Mouse (Mus musculus): ENCODE data around the gene Pigp. TPM values are rescaled to one million over a fixed set of nuclear protein-coding genes. Genes with fewer than 3 reads are reported as not detected.
"Not testable (repeated sequence)": the region's sequence is repeated elsewhere in the genome, so short reads cannot be mapped to it uniquely, and the experiment has no call there.

Gene Pigp
- total RNA-seq, 2 experiments from 2014 or later, result 26.4 to 38.2 TPM

DNA sequence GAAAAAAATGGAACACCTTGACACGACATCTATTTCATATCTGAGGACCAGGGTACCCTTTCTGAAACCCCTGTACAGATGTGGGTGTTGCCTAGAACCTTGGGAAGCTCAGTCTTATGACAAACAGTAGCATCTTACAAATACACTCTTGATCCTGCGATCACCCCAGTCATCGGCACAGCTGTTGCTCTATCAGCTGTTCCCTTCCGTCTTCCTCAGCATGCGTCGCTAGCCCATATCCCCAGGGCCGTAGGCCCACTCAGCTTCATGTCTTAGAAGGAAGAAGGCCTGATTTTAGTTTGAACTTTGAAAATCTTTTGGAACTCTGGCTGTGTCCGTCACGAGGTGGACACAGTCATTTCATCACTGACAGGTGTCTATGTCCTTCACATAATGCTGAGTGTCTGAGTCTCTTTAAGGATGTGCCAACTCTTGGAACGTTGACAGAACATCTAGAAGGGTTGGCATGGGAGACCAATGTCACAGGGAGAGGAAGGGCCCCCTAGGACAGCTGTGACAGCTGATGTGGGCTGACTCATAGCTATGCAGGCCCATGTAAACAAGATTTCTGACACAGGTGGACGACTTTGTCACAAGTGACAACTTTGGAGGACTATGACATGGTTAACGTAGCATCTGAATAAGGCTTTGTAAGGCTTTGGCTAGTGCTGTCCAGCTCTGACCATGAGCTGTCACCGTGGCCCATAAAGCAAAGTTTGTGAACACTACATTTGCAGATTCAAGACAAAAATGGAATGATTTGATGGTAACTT, 10.9 kb downstream of the Pigp start:
- ATAC-seq (replicated peaks; ENCODE audit: poor library complexity, severe bottlenecking), result no peak

DNA sequence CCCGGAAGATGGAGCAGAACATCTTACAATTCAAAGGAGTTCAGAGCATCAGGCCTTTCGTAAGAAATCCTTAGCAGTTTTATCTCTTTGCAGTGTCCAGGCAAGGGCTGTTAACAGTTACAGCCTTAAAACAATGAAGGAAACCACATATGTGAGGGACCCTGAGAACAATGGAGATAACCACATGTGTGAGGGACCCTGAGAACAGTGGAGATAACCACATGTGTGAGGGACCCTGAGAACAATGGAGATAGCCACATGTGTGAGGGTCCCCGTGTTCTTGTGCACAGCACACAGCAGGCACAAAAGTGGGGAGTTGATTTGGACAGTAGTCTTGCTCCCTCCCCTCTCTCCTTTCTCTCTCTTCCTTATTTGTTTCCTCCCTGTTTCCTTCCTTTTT, 13.6 kb downstream of the Pigp start:
- ATAC-seq (replicated peaks; ENCODE audit: poor library complexity, severe bottlenecking), result no peak

GRCm38 (mm10) chr16:94356776-94357494, 14.7 kb downstream of the Pigp start:
- ATAC-seq (replicated peaks; ENCODE audit: poor library complexity, severe bottlenecking), result no peak

DNA sequence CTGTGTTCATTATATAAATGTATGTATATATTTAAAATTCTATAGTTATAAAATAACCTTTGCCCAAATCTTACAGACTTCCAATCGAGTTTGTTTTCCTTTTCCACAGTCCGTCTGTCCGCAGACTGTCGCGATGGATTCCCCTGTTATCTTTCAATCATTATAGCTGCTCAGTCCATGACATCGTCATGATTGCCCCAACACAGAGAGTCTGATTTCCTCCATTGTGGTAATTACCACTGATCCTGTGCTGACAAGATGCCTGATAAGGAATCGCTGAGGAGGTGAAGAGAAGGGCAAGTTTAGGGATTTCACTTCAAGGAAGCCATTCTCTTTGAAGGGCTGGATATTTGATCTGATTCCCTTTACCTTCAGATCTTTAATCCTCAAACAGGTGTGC, 15.6 kb downstream of the Pigp start:
- ATAC-seq (replicated peaks; ENCODE audit: poor library complexity, severe bottlenecking), result no peak

- peak; percentile 80 for ATAC-seq (replicated peaks; ENCODE audit: poor library complexity, severe bottlenecking)
Measured at GRCm38 (mm10) chr16:94354450-94354849, 17.2 kb downstream of the Pigp start.

DNA sequence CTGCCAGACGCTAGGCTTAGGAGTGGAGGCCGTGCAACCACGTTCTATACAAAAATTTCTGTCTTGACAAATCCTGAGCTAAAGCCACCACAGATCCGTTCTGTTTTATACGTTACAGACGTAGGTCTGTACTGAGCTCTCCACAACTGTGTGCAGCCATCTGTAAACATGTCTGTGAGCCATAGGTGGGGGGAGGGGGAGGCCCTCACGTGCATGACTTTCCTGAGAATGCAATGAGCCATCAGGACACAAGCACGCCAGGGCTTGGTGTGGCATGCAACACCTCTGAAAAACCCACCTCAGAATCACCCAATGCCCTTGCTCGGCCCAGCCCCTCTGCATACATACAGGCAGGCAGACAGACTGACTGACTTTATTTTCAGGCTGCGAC, 21.4 kb downstream of the Pigp start:
- ATAC-seq (replicated peaks; ENCODE audit: poor library complexity, severe bottlenecking), result no peak

DNA sequence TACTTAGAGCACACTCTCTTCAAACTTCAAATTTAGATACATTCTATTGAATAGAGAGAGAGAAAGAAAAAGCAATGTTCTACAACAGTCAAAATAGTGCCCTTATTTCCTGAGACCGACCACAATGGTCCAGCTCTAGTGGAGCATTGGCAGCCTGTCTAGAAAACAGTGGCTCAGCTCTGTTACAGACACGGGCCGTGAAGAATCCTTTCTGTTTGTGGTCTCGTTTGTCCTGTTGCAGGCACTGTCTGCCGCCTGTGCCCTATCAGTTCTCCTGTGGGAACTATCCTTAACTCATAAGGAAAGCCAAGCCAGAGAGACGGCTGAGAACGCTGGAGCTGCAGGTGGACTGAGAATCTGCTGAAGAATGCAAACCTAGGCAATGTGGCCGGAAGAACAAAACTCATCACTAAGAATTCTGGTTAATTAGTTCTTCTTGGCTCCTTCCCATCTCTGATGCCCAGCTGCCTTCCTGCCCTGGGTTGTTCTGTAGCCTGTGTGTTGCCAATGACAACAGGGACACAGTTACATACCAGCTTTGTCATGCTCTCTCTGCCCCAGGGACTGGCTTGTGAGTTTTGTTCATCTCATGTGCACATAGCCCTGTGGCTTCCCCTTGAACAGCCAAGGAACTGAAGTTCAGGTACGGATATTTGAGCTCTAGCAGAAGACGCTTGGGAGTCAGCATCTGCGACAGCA, 21.9 kb downstream of the Pigp start:
- 0 out of 2 replicates have a peak, but pooled peaks have one; percentile 31 for ATAC-seq (replicated peaks; ENCODE audit: poor library complexity, severe bottlenecking)

GRCm38 (mm10) chr16:94348779-94349178, 22.9 kb downstream of the Pigp start:
- no peak for ATAC-seq (replicated peaks; ENCODE audit: poor library complexity, severe bottlenecking)

GRCm38 (mm10) chr16:94347080-94347731, 24.4 kb downstream of the Pigp start:
- ATAC-seq (replicated peaks; ENCODE audit: poor library complexity, severe bottlenecking), result peak; percentile 79

GRCm38 (mm10) chr16:94345733-94346132, 25.9 kb downstream of the Pigp start:
- ATAC-seq (replicated peaks; ENCODE audit: poor library complexity, severe bottlenecking), result no peak

DNA sequence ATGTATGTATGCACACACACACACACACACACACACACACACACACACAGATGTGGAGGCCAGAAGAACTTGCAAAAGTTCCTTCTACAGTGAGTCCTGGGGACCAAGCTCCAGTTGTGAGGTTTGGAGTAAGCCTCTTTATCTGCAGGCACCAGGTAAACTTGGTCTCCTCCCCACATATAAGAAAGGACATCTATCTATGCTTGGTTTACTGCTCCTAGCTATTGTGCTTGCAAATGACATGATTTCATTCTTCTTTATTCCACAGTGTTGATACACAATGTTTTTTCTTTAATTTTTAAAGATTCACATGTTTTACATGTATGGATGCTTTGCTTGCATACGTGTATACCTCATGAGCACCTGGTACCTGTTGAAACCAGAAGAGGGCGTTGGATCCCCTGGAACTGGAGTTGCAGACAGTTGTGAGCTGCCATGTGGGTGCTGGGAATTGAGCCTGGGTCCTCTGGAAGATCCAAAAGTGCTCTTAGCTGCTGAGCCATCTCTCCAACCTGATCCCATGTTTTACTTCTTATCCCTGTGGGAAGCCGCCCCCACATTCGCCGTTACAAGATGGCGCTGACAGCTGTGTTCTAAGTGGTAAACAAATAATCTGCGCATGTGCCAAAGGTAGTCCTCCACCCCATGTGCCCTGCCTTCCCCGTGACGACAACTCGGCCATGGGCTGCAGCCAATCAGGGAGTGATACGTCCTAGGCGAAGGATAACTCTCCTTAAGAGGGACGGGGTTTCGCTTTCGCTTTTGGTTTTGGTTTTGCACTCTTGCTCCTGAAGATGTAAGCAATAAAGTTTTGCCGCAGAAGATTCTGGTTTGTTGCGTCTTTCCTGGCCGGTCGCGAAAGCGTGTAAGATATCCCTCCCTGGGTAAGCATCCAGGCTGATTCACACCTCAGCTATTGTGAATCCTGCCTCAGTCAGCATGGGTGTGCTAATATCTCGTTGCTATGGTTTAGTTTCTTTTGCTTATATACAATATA, 32.2 kb downstream of the Pigp start:
- not testable (repeated sequence) for ATAC-seq (replicated peaks; ENCODE audit: poor library complexity, severe bottlenecking)

DNA sequence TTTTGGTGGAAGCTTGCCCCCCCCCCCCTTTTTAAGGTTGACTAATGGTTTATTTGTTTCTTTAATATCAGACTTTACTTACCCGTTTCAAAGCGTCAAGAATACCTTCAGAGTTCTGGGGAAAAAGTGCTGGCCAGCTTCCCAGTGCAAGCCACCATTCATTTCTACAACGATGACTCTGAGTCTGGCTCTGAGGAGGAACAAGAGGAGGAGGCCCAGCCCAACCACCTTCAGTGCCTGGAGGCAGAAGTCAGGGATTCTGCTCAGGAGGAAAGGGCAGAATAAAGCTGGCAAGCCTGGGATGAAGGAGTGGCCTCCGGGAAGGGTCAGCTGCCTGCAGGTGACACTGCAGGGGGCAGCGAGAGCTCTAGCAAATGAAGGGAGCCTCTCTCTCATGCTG, 36.0 kb downstream of the Pigp start:
- no peak for ATAC-seq (replicated peaks; ENCODE audit: poor library complexity, severe bottlenecking)

DNA sequence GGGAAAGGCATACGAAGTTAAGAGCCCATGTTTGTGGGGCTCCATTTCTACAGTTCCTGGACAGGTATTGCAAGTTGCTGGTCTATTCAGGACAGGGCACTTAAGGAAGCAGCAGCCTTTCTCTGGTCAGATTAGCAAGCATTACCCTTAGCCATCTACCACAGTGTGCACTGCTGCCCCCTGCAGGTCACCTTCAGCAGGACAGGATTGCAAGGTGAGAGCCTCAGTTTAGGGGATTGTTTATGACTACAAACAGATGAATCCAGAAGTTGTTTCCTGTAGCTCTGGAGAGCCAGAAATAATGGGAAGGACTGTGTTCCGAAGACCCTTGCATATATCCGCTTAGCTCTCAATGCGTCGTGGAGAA, 39.8 kb downstream of the Pigp start:
- peak; percentile 65 for ATAC-seq (replicated peaks; ENCODE audit: poor library complexity, severe bottlenecking)

DNA sequence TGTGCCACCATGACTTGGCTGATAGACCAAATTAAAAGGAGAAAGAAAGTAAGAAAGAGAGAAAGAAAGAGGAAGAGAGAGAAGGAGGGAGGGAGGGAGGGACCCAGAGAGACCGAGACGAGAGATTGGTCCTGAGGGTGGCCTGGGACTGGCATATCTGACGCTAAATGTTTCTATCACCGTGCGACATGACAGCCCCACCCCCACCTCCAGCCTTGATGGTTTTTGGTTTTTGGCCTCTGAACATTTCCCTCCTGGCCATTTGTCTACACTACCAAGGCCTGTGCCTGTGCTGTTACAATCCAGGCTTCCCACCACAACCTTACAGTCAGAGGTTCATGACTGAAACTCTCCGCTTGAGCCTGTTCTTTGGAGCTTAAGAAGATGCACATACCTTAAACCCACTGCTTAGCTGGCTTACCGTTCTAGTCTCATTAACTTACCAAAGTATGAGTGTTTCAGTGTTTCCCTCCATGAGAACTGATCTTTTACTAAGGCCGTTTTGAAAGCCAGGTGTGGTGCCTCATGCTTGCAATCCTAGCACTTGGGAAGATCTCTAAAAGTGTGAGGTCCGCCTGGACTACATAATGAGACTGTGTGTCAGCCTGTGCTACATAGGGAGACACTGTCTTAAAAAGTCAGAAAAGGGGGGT, 40.3 kb downstream of the Pigp start:
- ATAC-seq (replicated peaks; ENCODE audit: poor library complexity, severe bottlenecking), result 0 out of 2 replicates have a peak, but pooled peaks have one; percentile 7

- ATAC-seq (replicated peaks; ENCODE audit: poor library complexity, severe bottlenecking), result no peak
Measured at GRCm38 (mm10) chr16:94330429-94330828, 41.2 kb downstream of the Pigp start.

DNA sequence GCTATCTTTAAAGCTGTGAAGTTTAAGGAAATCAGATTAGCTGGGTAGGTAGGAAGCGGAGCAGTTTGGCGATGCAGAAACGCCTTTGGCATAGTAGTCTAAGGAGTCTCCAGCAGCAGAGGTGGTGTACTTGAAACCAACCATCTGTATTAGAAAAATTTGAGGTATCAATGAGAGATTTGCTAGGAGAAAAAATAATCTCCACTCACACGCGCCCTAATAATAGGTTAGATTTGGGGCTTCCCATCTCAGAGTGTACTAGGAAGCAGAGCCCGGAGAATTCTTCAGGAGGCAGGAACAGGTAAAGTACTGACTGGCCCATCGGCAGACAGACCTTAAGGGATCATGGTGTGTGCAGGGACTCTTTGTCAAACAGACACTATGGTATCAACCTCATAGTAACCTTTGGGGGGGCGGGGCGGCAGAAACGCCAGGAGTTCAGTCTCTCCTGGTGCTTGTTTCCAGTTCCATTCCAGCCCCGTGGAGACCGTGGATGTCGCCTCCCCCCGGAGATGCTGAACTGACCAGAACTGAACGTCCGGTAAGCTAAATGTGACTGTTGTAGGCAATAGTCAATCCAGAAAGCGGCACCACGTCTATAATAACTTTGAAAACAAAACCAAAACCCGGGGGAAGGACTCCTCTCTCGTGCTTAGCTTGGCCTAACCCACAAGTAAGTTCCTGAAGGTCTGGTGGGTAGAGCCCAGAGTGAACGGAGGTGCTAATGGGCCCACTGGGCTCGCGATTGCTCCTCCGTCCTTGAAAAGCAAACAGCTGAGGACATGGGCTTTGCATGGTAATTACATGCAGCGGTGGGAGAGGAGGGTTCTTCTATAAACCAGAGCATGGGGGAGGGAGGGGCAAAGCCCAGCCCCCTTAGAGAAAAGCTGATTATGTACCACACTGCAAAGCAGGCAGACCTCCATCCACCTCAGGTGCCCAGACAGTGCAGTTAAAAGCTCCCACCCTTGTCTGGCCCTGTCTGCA, 42.5 kb downstream of the Pigp start:
- peak; percentile 20 for ATAC-seq (replicated peaks; ENCODE audit: poor library complexity, severe bottlenecking)

GRCm38 (mm10) chr16:94327781-94328711, 43.6 kb downstream of the Pigp start, which contains the start of gene Ripply3:
Gene Ripply3 (plus strand): TSS chr16:94328420.
- peak; percentile 43 for ATAC-seq (replicated peaks; ENCODE audit: poor library complexity, severe bottlenecking)

All from granulocyte monocyte progenitor cell, adult 5-6 weeks (primary cell).